Mouse (Mus musculus): ENCODE results near the gene Slc31a2. TPM values are rescaled to one million over a fixed set of nuclear protein-coding genes. Genes with fewer than 3 reads are reported as not detected.

The Slc31a2 gene
- total RNA-seq (2014; fragmentation: Nextera tagmentation), result 4.4 and 6.4 TPM in 2 replicates
- 5.7 and 6.4 TPM in 2 replicates for total RNA-seq (2017)
- 0.13 and 0.22 TPM in 2 replicates for polyA plus RNA-seq (2012)

- Histone ChIP-seq H3K4me1 (ENCODE audit: insufficient read depth, low read depth, low read length) (no peaks in the 10 kb centered on the region), H3K27me3 (ENCODE audit: insufficient read depth, low read length) (no peaks in the 10 kb centered on the region), H3K4me3 (ENCODE audit: low read depth, low read length) (no peak within 1 kb of the TSS), H3K9me3 (replicated peaks) (no peaks in the 10 kb centered on the region), H3K36me3 (replicated peaks) (no peaks in the 10 kb centered on the region)
- ATAC-seq (ENCODE audit: extremely low read depth, insufficient number of reproducible peaks, low FRiP score, poor library complexity, severe bottlenecking) (no peak), DNase-seq (ENCODE audit: low spot score) (no peak)
- TF ChIP-seq POLR2AphosphoS5 (IDR thresholded peaks at IDR 0.05; ENCODE audit: insufficient replicate concordance, low read depth, low read length), result no peak
- no peak for TF ChIP-seq GATA2 (IDR thresholded peaks at IDR 0.05; ENCODE audit: borderline replicate concordance, low read depth, low read length)
These were observed at the start of gene Slc31a2 for GRCm38 (mm10) chr4:62262276-62262675. Slc31a2 (plus strand) TSS chr4:62262562.

- Histone ChIP-seq H3K9me3 (replicated peaks) (peaks cover 12% of the 10 kb centered on the region), H3K36me3 (replicated peaks) (no peaks in the 10 kb centered on the region), H3K4me3 (ENCODE audit: low read depth, low read length) (no peak overlapping the region), H3K4me1 (ENCODE audit: insufficient read depth, low read depth, low read length) (no peaks in the 10 kb centered on the region), H3K27me3 (ENCODE audit: insufficient read depth, low read length) (no peaks in the 10 kb centered on the region)
- no peak for TF ChIP-seq POLR2AphosphoS5 (IDR thresholded peaks at IDR 0.05; ENCODE audit: insufficient replicate concordance, low read depth, low read length)
- no peak for TF ChIP-seq CTCF (IDR thresholded peaks at IDR 0.05; ENCODE audit: low read depth, low read length)
- ATAC-seq (ENCODE audit: extremely low read depth, insufficient number of reproducible peaks, low FRiP score, poor library complexity, severe bottlenecking) (no peak), DNase-seq (ENCODE audit: low spot score) (no peak)
These were observed 48.9 kb upstream of the Slc31a2 start for GRCm38 (mm10) chr4:62213490-62213889.

- no peaks in the 10 kb centered on the region for H3K36me3 ChIP-seq (replicated peaks)
- DNase-seq (ENCODE audit: low spot score), result no peak
- TF ChIP-seq POLR2AphosphoS5 (IDR thresholded peaks at IDR 0.05; ENCODE audit: insufficient replicate concordance, low read depth, low read length) (no peak), GATA1 (IDR thresholded peaks at IDR 0.05; ENCODE audit: borderline replicate concordance, low read length) (no peak), GATA2 (IDR thresholded peaks at IDR 0.05; ENCODE audit: borderline replicate concordance, low read depth, low read length) (no peak), CTCF (IDR thresholded peaks at IDR 0.05; ENCODE audit: low read depth, low read length) (no peak)
- no peak for ATAC-seq (ENCODE audit: extremely low read depth, insufficient number of reproducible peaks, low FRiP score, poor library complexity, severe bottlenecking)
- peaks cover 10% of the 10 kb centered on the region for H3K9me3 ChIP-seq (replicated peaks)
- H3K27me3 ChIP-seq (ENCODE audit: insufficient read depth, low read length), result no peaks in the 10 kb centered on the region
- no peak overlapping the region for H3K4me3 ChIP-seq (ENCODE audit: low read depth, low read length)
- no peaks in the 10 kb centered on the region for H3K4me1 ChIP-seq (ENCODE audit: insufficient read depth, low read depth, low read length)
These were observed 34.0 kb upstream of the Slc31a2 start for GRCm38 (mm10) chr4:62228391-62228790.

GRCm38 (mm10) chr4:62229448-62229847 is 32.9 kb upstream of the Slc31a2 start:
- H3K4me1 ChIP-seq (ENCODE audit: insufficient read depth, low read depth, low read length), result no peaks in the 10 kb centered on the region
- H3K27me3 ChIP-seq (ENCODE audit: insufficient read depth, low read length), result no peaks in the 10 kb centered on the region
- ATAC-seq (ENCODE audit: extremely low read depth, insufficient number of reproducible peaks, low FRiP score, poor library complexity, severe bottlenecking) (no peak), DNase-seq (ENCODE audit: low spot score) (no peak)
- no peaks in the 10 kb centered on the region for H3K36me3 ChIP-seq (replicated peaks)
- TF ChIP-seq POLR2AphosphoS5 (IDR thresholded peaks at IDR 0.05; ENCODE audit: insufficient replicate concordance, low read depth, low read length) (no peak), CTCF (IDR thresholded peaks at IDR 0.05; ENCODE audit: low read depth, low read length) (no peak)
- H3K4me3 ChIP-seq (ENCODE audit: low read depth, low read length), result no peak overlapping the region
- peaks cover 10% of the 10 kb centered on the region for H3K9me3 ChIP-seq (replicated peaks)

- TF ChIP-seq GATA1 (IDR thresholded peaks at IDR 0.05; ENCODE audit: borderline replicate concordance, low read length), result no peak
- Histone ChIP-seq H3K4me1 (ENCODE audit: insufficient read depth, low read depth, low read length) (no peaks in the 10 kb centered on the region), H3K36me3 (replicated peaks) (no peaks in the 10 kb centered on the region), H3K27me3 (ENCODE audit: insufficient read depth, low read length) (no peaks in the 10 kb centered on the region), H3K4me3 (ENCODE audit: low read depth, low read length) (no peak overlapping the region), H3K9me3 (replicated peaks) (peaks cover 10% of the 10 kb centered on the region)
- DNase-seq (ENCODE audit: low spot score) (no peak), ATAC-seq (ENCODE audit: extremely low read depth, insufficient number of reproducible peaks, low FRiP score, poor library complexity, severe bottlenecking) (no peak)
These were observed 32.2 kb upstream of the Slc31a2 start for GRCm38 (mm10) chr4:62230153-62230552.

GRCm38 (mm10) chr4:62230769-62231168 is 31.6 kb upstream of the Slc31a2 start, which contains the start of gene Zfp37:
Zfp37 (minus strand) TSS chr4:62231047.
- Histone ChIP-seq H3K36me3 (replicated peaks) (no peaks in the 10 kb centered on the region), H3K4me1 (ENCODE audit: insufficient read depth, low read depth, low read length) (no peaks in the 10 kb centered on the region), H3K4me3 (ENCODE audit: low read depth, low read length) (no peak within 1 kb of the TSS), H3K9me3 (replicated peaks) (peaks cover 10% of the 10 kb centered on the region), H3K27me3 (ENCODE audit: insufficient read depth, low read length) (no peaks in the 10 kb centered on the region)
- no peak for DNase-seq (ENCODE audit: low spot score)
- no peak for ATAC-seq (ENCODE audit: extremely low read depth, insufficient number of reproducible peaks, low FRiP score, poor library complexity, severe bottlenecking)
- no peak for TF ChIP-seq GATA2 (IDR thresholded peaks at IDR 0.05; ENCODE audit: borderline replicate concordance, low read depth, low read length)
- TF ChIP-seq TAL1 (conservative IDR thresholded peaks at IDR 0.05; ENCODE audit: low read depth, low read length), result no peak
- no peak for TF ChIP-seq GATA1 (IDR thresholded peaks at IDR 0.05; ENCODE audit: borderline replicate concordance, low read length)
- no peak for TF ChIP-seq CTCF (IDR thresholded peaks at IDR 0.05; ENCODE audit: low read depth, low read length)
- TF ChIP-seq POLR2AphosphoS5 (IDR thresholded peaks at IDR 0.05; ENCODE audit: insufficient replicate concordance, low read depth, low read length), result no peak

GRCm38 (mm10) chr4:62240586-62240985 is 21.8 kb upstream of the Slc31a2 start:
- no peak for TF ChIP-seq POLR2AphosphoS5 (IDR thresholded peaks at IDR 0.05; ENCODE audit: insufficient replicate concordance, low read depth, low read length)
- TF ChIP-seq TAL1 (conservative IDR thresholded peaks at IDR 0.05; ENCODE audit: low read depth, low read length), result no peak
- TF ChIP-seq CTCF (IDR thresholded peaks at IDR 0.05; ENCODE audit: low read depth, low read length), result no peak
- TF ChIP-seq GATA1 (IDR thresholded peaks at IDR 0.05; ENCODE audit: borderline replicate concordance, low read length), result no peak
- TF ChIP-seq GATA2 (IDR thresholded peaks at IDR 0.05; ENCODE audit: borderline replicate concordance, low read depth, low read length), result no peak
- DNase-seq (ENCODE audit: low spot score) (no peak), ATAC-seq (ENCODE audit: extremely low read depth, insufficient number of reproducible peaks, low FRiP score, poor library complexity, severe bottlenecking) (no peak)
- no peaks in the 10 kb centered on the region for H3K4me1 ChIP-seq (ENCODE audit: insufficient read depth, low read depth, low read length)
- H3K36me3 ChIP-seq (replicated peaks), result no peaks in the 10 kb centered on the region
- H3K27me3 ChIP-seq (ENCODE audit: insufficient read depth, low read length), result no peaks in the 10 kb centered on the region
- no peaks in the 10 kb centered on the region for H3K9me3 ChIP-seq (replicated peaks)
- H3K4me3 ChIP-seq (ENCODE audit: low read depth, low read length), result no peak overlapping the region

Measured in G1E (cell line).